Mouse (Mus musculus) CD4-positive, CD25-positive, alpha-beta regulatory T cell, adult 2 months (primary cell): ENCODE results near the gene Adprh.
"Not testable (repeated sequence)": the region's sequence is repeated elsewhere in the genome, so short reads cannot be mapped to it uniquely, and the experiment has no call there.

ENCODE experiments used
- DNase-seq: peaks from one replicate; pipeline ENCODE4 v3.0.0-alpha.2; 2012; ENCODE audit warnings: low read depth, low spot score

The Adprh gene

DNA sequence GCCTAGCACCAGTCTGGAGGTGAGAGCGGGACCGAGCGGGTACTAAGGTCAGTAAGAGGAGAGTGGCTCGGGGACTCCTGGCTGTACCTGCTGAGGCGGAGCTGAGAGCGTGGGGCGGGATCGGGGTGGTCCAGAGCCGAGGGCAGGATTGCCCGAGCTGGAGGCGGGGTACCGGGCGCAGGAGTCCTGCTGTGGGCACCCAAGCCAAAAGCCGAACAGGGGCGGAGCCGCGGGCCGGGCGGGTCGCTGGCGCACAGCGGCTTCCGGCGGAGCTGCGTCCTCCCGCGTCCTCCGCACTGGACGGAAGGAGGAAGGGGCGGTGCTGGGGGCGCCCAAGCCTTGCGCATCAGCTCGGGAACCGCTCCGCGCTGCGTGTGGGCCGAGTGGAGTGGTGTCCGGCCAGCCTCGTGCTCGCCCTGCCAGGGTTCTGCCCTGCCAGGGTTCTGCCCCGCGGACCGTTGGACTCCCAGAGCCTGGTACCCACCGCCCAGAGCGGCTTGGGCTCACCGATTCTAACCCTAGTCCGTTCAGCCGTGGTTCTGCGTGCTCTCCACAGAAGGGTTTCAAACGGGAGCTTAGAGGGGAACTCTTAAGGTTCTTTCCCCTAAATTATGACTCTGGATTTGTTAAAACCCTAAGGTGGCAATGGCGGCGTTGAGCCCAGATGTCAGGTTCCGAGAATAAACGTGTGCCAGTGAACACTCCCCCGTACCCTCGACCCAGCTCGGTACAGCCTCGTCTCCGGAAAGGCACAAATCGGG lies at the start of gene Adprh:
Adprh (minus strand) TSS at position 262 of the 761 bp plus-strand sequence.
- DNase-seq, result peak; percentile 86

DNA sequence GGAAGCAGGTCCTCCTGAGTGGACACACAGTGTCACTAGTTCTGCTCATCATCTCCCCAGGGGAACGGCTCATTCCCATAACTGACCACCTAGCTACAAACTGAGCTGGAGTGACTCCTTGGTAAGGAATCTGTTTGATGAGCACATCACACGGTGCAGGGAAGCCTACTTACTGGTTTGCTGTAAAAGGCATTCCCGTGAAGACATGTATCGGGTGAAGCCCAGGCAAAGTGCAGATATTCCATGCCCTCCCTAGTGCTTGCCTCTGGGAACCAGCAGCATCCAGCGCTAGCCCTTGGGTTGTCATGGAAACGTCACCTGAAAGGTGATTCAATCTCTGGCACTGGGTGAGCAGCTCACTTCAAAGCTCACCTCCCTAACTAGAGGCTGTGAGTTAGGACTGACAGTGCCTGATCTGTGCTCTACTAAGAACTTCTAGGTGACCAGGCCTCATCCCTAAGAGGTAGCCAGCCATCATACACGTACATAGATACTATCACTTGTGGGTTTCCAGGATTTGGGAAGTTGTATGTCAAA lies 44.2 kb upstream of the Adprh start:
- DNase-seq, result no peak

DNA sequence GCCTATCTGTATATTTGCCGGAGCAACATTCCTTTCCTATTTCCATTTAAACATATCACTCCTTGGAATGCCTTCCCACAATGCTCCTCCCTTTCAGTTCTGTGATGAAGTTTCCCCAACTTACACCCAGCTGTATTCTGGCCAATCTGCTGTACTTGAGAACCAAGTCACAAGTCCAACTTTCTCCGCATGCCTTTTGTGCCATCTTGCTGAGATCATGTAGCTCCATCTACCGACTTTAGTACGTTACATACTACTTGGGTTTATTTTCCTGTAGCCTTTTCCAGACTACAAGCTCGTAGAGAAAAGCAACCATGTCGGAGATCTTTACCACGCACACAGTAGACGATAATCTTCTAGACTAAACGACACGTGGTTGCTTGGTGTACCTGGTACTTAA lies 41.4 kb upstream of the Adprh start:
- DNase-seq, result no peak

DNA sequence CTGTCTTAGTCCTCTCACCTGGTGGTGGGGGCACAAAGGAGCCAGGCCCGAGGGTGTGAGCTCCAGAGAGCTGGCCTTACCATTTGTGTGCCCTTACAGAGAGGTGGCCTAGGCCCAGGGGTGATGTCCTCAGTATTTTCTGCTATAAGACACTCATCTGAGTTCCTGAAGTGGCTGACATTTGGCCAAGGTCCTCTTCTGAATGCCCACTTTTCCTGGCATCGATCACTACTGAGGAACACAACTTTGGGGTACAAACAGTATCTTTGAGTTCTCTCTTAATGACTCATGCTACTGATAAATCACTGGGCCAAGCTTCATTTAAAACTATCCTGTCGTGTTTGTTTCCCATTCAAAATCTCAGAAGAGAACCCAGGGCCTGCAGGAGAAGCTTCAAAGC lies 40.0 kb upstream of the Adprh start:
- DNase-seq, result no peak

DNA sequence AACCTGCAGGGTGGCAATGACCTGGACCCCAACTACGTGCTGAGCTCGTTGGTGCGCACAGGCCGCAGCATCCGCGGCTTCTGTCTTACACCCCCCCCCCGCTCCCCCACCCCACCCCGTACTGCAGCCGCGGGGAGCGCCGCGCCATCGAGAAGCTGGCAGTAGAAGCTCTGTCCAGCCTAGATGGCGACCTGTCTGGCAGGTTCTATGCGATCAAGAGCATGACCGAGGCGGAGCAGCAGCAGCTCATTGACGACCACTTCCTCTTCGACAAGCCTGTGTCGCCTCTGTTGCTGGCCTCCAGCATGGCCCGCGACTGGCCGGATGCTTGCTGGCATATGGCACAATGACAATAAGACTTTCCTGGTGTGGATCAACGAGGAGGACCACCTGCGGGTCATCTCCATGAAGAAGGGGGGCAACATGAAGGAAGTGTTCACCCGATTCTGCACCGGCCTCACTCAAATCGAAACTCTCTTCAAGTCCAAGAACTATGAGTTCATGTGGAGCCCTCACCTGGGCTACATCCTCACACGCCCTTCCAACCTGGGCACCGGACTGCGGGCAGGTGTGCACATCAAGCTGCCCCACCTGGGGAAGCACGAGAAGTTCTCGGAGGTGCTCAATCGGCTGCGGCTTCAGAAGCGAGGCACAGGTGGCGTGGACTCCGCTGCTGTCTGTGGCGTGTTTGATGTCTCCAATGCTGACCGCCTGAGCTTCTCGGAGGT lies 31.2 kb upstream of the Adprh start:
- peak; percentile 38 for DNase-seq

DNA sequence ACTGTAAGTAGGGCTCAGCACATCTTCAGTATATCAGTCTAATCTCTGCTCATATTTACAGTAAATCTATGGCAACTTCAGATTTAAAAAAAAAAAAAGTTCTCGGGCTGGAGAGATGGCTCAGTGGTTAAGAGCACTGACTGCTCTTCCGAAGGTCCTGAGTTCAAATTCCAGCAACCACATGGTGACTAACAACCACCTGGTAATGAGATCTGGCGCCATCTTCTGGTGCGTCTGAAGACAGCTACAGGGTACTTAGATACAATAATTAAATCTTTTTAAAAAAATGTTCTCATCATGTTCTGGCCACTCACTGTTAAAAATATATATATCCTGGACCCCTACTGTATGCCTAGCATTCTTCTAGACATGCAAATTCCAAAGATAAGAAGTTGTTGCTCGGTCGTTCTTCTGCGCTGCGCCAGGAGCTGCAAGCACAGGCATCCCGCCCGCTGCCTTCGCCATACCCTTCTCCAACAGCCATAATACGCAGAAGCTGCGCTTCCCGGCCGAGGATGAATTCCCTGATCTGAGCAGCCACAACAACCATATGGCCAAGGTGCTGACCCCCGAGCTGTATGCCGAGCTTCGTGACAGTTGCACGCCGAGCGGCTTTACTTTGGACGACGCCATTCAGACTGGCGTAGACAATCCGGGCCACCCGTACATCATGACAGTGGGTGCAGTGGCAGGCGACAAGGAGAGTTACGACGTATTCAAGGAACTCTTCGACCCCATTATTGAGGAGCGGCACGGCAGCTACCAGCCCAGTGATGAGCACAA lies 30.5 kb upstream of the Adprh start:
- peak; percentile 83 for DNase-seq

DNA sequence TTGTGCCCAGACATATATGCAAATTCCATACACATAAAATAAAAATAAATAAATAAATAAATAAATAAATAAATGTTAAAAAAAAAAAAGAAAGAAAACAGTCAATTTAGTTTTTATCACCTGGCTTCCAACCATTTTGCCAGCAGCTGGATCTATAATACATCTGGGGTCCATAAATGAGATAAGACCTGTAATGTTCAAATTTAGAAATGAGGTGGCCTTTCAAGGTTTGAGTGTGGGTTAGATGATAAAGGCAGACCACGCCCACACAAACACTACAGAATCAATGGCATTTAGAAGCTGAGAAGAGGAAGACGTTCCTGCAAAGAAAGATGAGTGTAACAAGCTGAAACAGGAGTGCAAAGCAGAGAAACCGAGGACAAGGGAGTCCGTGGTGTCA lies 28.8 kb upstream of the Adprh start:
- no peak for DNase-seq

DNA sequence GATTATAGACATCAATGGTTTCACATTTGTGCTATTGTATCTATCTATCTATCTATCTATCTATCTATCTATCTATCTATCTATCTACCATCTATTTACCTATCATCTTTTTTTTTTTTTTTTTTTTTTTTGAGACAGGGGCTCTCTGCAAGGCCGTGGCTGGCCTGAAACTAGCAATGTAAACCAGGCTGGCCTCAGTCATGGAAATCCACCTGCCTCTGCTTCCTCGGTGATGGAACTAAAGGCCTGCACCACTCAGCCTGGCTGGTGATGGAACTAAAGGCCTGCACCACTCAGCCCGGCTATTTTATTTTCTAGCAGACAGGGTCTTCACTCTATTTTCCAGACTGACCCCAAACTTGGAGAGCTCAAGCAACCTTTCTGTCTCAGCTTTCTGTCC lies 25.8 kb upstream of the Adprh start:
- DNase-seq, result no peak

DNA sequence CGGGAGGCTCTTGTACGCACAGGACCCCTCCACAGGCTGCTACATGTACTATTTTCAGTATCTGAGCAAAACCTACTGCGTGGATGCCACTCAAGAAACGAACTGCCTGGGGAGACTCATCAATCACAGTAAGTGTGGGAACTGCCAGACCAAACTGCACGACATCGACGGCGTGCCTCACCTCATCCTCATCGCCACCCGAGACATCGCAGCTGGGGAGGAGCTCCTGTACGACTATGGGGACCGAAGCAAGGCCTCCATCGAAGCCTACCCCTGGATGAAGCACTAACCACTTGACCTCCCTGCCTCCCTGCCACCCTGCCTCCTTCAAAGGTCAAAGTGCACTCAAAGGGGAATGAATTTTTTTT lies 24.7 kb upstream of the Adprh start:
- not testable (repeated sequence) for DNase-seq

DNA sequence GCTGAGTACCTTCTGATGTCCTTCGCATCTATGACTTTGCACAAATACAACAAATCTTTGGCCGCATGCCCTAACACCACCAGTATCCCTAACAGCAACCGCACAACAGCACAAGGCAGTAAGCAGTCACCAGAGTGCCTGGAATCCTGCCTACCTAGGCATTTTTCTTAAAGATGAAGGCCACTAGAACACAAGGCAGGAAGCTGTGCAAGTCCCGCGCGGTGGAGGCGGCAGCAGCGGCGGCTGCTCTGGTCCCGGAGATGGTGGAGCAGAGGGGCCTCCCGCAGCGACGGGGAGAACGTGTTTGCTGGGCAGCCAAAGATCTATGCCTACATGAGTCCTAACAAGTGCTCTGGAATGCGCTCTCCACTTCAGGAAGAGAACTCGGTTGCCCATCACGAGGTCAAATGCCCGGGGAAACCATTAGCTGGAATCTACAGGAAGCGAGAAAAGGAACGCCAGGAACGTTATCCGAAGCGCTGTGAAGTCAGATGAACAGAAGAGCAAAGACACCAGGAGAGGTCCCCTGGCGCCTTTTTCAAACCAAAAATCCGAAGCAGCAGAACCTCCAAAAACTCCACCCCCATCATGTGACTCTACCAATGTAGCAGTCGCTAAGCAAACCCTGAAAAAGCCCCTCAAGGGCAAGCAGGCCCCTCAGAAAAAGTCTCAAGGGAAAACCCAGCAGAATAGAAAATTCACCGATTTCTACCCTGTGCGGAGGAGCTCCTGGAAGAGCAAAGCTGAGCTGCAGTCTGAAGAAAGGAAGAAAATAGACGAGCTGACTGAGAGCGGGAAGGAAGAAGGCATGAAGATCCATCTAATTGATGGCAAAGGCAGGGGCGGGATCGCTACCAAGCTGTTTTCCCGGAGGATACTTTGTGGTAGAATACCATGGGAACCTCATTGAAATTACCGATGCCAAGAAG lies 24.1 kb upstream of the Adprh start:
- peak; percentile 63 for DNase-seq

DNA sequence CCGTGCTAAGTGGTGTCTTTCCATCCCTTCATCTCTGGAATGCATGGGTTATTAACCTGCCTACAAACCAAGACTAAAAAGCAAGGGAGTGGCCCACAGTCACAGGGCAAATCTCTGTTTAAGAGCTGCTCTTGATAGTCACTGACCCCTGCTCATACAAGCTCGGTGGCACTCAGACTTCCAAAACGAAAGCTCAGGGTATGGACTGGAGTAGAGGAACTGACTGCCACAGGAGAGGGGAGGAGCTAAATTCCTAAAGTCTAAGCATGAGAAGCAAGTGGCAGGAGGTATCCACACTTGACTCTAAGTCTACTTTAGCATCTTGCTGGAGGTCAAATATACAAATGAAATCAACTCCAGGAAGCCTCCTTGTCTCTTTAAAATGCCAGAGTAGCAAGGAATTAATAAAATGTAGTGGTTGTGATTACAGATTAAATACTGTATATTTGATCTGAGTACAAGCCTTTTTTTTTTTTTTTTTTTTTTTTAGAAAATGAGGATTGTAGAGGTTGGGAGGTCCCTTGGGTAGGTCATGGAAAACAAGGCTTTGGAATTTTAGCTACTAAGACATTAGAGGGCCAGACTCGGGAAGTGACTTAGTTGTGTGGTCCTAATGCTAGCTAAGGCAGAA lies 23.3 kb upstream of the Adprh start:
- no peak for DNase-seq

DNA sequence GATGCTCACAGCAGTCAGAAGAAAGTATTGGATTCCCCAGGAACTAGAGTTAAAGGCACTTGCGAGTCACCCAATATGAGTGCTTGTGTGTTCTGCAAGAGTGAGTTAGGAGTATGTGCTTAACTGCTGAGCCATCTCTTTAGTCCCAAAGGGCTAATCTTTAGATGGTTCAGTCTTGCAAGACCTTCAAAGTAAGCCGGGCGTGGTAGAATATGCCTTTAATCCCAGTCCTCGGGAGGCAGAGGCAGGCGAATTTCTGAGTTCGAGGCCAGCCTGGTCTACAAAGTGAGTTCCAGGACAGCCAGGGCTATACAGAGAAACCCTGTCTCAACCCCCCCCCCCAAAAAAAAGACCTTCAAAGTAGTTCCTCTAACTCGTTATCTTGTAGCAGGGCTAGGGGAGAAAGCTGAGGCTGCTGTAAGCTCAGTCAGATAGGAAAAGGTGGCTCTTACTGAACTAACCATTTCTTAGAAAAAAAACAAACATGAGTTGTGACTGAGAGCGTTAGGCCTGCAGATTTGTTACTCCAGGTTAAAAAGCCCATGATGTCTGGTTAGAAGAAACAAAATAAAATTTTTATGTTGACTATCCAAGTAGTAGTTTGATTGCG lies 22.3 kb upstream of the Adprh start:
- DNase-seq, result no peak

DNA sequence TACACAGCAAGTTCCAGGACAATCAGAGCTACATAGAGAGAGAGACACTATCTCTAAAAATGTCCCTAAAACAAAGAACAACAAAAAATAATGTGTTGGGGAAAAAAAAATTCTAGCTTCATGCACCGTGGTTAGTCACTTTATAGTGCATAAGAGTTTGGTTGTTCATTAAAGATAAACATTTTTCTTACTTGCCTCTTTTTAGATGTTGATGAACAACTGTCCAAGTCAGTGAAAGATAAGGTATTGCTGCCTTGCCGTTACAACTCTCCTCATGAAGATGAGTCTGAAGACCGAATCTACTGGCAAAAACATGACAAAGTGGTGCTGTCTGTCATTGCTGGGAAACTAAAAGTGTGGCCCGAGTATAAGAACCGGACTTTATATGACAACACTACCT lies 21.2 kb upstream of the Adprh start:
- no peak for DNase-seq

DNA sequence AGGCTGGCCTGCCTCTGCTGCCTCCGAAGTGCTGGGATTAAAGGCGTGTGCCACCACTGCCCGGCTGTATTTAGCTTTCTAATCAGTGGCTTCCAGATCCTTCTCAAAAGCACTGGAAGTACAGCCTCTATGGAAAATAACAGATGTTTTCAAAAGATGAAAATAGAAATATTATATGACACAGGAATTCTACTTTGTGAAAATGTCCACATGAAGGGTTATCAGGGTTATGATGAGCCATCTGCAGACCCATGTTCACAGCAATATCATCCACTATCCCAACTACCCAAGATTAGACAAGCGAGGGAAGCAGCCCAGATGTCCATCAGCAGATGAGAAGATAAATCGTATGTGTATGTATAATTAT lies 20.0 kb upstream of the Adprh start:
- no peak for DNase-seq

DNA sequence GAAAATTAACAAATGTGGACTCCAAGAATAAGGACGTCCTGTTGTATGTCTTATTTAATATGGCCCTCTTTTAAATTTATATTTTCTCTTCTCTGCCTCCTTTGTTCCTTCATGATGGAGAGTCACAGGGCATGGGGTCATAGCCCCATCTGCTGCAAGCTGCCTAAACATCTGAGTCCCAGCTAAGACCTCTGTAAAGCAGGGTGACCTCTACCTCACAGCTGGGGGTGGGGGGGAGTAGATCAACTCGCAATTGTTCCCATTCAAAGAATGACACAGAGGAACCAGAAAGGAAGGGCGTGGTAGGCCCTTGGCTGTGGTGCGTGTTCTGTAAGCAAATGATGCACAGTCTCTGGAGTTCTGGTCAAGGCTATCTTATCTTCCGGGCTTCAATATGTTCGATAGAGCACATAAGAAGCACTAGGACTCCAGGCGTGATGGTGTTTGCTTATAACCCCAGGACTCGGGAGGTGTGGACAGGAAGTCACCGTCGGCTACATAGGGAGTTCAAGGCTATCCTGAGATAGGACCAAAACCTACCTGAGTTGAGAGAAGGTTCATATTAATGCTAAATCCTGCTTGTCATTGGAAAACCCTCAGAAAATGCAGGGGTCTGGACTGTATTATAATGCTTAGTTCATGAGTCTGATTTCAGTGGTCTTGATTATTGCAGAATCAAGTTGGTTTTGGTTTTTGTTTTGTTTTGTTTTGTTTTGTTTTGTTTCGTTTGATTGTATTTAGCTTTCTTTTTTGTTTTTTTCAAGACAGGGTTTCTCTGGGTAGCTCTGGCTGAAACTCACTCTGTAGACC lies 19.4 kb upstream of the Adprh start:
- DNase-seq, result no peak

DNA sequence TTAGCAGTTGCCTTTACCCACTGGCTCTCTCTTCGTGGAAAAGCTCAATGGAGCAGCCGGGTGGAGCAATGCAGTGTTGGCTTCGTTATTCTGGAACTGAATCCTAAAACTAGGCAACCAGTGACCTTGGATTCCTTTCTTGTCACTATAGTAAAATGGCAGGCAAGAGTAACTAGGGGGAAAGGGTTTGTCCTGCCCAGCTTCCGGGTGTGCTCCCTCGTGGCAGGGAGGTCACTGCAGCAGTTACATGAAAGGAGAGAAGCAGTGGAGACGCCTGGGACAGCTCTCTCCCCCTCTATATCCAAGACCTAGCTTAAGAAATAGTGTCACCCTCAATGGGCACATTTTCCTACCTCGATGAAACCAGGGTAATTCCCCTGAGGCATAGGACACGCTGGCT lies 16.9 kb upstream of the Adprh start:
- no peak for DNase-seq

DNA sequence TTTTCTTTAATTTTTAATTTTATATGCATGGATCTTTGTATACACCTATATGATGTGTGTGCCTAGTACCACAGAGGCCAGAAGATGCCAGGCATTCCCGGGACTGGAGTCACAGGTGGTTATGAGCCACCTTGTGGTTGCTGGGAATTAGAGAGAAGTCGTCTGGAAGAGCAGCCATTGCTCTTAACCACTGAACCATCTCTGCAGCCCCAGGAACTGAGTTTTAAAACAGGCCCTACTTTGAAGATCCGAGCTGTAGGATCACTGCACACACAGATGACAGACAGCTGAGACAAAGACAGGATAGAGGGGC lies 16.2 kb upstream of the Adprh start:
- no peak for DNase-seq

DNA sequence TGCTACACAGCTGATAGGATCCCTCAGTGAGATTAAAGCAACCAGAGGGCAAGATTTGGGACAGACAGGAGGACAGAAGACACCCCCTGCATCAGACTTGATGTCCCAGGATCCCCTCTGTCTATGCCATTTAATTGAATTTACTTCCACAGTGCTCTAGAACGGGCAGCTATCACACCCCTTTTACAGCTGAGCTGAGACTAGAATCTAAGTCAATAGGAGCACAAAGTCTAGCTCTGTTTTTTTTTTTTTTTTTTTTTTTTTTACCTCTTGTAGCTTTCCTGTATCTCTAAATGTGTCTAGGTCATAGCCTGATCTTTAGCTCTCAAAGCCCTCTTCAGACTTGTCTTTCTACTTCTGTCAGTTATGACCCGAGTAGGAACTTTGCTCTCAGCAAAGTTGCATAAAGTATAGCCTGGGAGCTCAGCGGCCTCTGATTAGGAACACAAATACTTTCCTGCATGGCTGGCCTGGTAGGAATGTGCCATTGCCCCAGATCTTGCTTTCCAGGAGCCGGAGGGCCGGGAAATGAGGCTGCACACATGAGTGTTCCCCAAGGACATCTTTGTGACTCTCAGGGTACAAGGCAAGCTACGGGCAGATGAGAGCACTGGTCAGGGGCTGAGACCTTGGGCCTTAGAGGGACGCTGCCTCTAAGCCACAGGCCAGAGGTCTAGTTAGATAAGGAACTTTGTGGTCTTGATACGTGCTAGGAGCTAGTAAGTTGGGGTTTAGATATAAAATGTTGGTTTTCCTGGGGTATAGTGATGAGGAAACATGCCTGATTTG lies 15.6 kb upstream of the Adprh start:
- no peak for DNase-seq
